Mouse (Mus musculus) heart, postnatal 25 days (tissue): ENCODE measurements around the gene Apba3. TPM values are rescaled to one million over a fixed set of nuclear protein-coding genes. Genes with fewer than 3 reads are reported as not detected.

Experiments used
- DNase-seq: peaks from one replicate; pipeline ENCODE4 v3.0.0; 2022; ENCODE audit warnings: low spot score
- intact Hi-C: fragments of 180-260 bp; cut with DNase I; formaldehyde crosslinking; loops from one replicate; pipeline ENCODE4 v1.15.1; 2025
- microRNA-seq: library from miRNA; unstranded; fragments of <30 nt; microRNA quantifications from one replicate; pipeline ENCODE4 v1.2.0, GENCODE M21; 2022
- total RNA-seq, 2 experiments: library from RNA; stranded (reverse); gene quantifications; 2 replicates each; pipeline ENCODE4 v1.2.3; 2021

The Apba3 gene
- total RNA-seq, 2 experiments from 2014 or later = 98.4 to 123 TPM

DNA sequence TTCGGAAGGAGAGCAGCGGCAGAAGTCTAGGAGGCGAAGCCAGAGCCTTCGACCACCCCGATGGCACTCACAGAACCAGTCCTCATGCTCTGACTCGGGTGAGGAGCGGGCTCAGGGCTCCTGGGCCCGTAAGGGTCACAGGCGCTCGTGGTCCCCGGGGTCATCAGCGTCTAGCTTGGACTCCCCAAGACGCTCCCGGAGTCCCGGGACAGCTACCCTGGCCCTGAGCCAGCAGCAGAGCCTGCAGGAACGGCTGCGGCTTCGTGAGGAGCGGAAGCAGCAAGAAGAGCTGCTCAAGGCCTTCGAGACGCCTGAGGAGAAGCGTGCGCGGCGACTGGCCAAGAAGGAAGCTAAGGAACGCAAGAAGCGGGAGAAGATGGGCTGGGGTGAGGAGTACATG lies 55.7 kb downstream of the Apba3 start:
- intact Hi-C loops = loop anchor here (2.0 kb wide), 1 partner anchor 20 kb away; the partner anchor contains the start of gene Gipc3
- DNase-seq = no peak

Small RNA genes within 50 kb of the gene (microRNA-seq; reads per million reads assigned to microRNA genes)
- 41.7 reads per million, percentile 47 among the genes with 10 or more reads in this experiment for gene Mir3057

Other genes with a start within 250 kb of the Apba3 start
- gene Diras1, start 241.3 kb upstream of the Apba3 start, total RNA-seq = not detected
- gene Slc39a3, start 229.5 kb upstream of the Apba3 start, total RNA-seq = 10 to 100 TPM; 14.0 to 14.3 TPM
- 10 to 100 TPM; 86.7 to 93.2 TPM for gene Sgta, start 206.8 kb upstream of the Apba3 start, total RNA-seq
- gene Thop1, start 196.9 kb upstream of the Apba3 start, total RNA-seq = 10 to 100 TPM; 12.3 to 13.2 TPM
- gene Creb3l3, start 168.1 kb upstream of the Apba3 start, total RNA-seq = 1 to 10 TPM in 1 of 2 experiments, under 1 TPM in 1; 0.87 to 1.2 TPM
- 100 to 1,000 TPM; 122 to 123 TPM for gene Map2k2, start 161.0 kb upstream of the Apba3 start, total RNA-seq
- gene Zbtb7a, start 131.7 kb upstream of the Apba3 start, total RNA-seq = 10 to 100 TPM; 34.5 to 42.2 TPM
- 10 to 100 TPM; 15.6 to 17.4 TPM for gene Pias4, start 99.0 kb upstream of the Apba3 start, total RNA-seq
- 1,000 to 10,000 TPM in 1 of 2 experiments, 100 to 1,000 TPM in 1; 925 to 1,035 TPM for gene Eef2, start 90.3 kb upstream of the Apba3 start, total RNA-seq
- 10 to 100 TPM; 26.4 to 28.7 TPM for gene Dapk3, start 84.0 kb upstream of the Apba3 start, total RNA-seq
- not detected for gene 4930442H23Rik, start 83.1 kb upstream of the Apba3 start, total RNA-seq
- 10 to 100 TPM in 1 of 2 experiments, 1 to 10 TPM in 1; 6.9 to 13.4 TPM for gene Nmrk2, start 64.9 kb upstream of the Apba3 start, total RNA-seq
- under 1 TPM; 0.05 to 0.06 TPM for gene Atcay, start 36.1 kb upstream of the Apba3 start, total RNA-seq
- 1 to 10 TPM; 2.2 to 2.8 TPM for gene Zfr2, start 33.8 kb upstream of the Apba3 start, total RNA-seq
- gene Matk, start 14.0 kb upstream of the Apba3 start, total RNA-seq = under 1 TPM; 0.42 to 0.61 TPM
- gene Mrpl54, start within 50 bp of the Apba3 start, total RNA-seq = 10 to 100 TPM; 93.8 to 96.6 TPM
- not detected for gene Tjp3, start 24.6 kb downstream of the Apba3 start, total RNA-seq
- gene Pip5k1c, start 26.0 kb downstream of the Apba3 start, total RNA-seq = 10 to 100 TPM; 30.0 to 33.7 TPM
- 10 to 100 TPM; 13.5 to 16.6 TPM for gene Cactin, start 54.1 kb downstream of the Apba3 start, total RNA-seq
- 1 to 10 TPM; 4.8 to 5.7 TPM for gene Tbxa2r, start 61.8 kb downstream of the Apba3 start, total RNA-seq
- 1 to 10 TPM; 4.8 to 5.4 TPM for gene Gipc3, start 76.3 kb downstream of the Apba3 start, total RNA-seq
- gene Hmg20b, start 83.5 kb downstream of the Apba3 start, total RNA-seq = 10 to 100 TPM; 68.7 to 70.2 TPM
- 10 to 100 TPM; 12.5 to 13.7 TPM for gene Mfsd12, start 90.5 kb downstream of the Apba3 start, total RNA-seq
- gene 4930404N11Rik, start 98.9 kb downstream of the Apba3 start, total RNA-seq = 1 to 10 TPM in 1 of 2 experiments, under 1 TPM in 1; 0.78 to 1.2 TPM
- 10 to 100 TPM; 27.7 to 32.3 TPM for gene Fzr1, start 111.6 kb downstream of the Apba3 start, total RNA-seq
- 10 to 100 TPM; 52.0 to 56.2 TPM for gene Dohh, start 117.5 kb downstream of the Apba3 start, total RNA-seq
- gene Gm48551, start 117.5 kb downstream of the Apba3 start, total RNA-seq = under 1 TPM; 0.61 to 0.78 TPM
- gene Gm48552, start 122.0 kb downstream of the Apba3 start, total RNA-seq = under 1 TPM in 1 of 2 experiments, not detected in 1; 0.70 TPM
- gene Smim24, start 126.1 kb downstream of the Apba3 start, total RNA-seq = 1 to 10 TPM; 2.0 TPM
- gene Nfic, start 188.7 kb downstream of the Apba3 start, total RNA-seq = 100 to 1,000 TPM; 110 to 130 TPM
- gene Celf5, start 215.7 kb downstream of the Apba3 start, total RNA-seq = under 1 TPM; 0.17 to 0.47 TPM
- gene Ncln, start 229.4 kb downstream of the Apba3 start, total RNA-seq = 10 to 100 TPM; 65.3 to 65.6 TPM
- 1 to 10 TPM; 1.0 to 1.1 TPM for gene S1pr4, start 233.2 kb downstream of the Apba3 start, total RNA-seq